Mouse (Mus musculus): ENCODE measurements around the gene Hoxc9.

- TF ChIP-seq CTCF (IDR thresholded peaks at IDR 0.05; ENCODE audit: low read depth), result no peak
- no peak for TF ChIP-seq EP300 (optimal IDR thresholded peaks at IDR 0.05)
These were observed 52.8 kb downstream of the Hoxc9 start for GRCm38 (mm10) chr15:103028916-103029512.

Data from stomach, postnatal 0 days (tissue).